8 mouse cellular contexts compared by ENCODE assay signal in genomic region chr6:72598791-72599557, GRCm38 (mm10). TPM values are rescaled to one million over a fixed set of nuclear protein-coding genes. Genes with fewer than 3 reads are reported as not detected.
DNase-seq lines count a peak whose midpoint lies in the region; ATAC-seq lines count a peak whose summit lies in the region.

No protein-coding gene starts in this region.

- H3K9ac ChIP-seq in forebrain, embryonic 11.5 days (ENCODE audit: low read length), result peak overlapping the region; percentile 70
- H3K9ac ChIP-seq in hindbrain, embryonic 14.5 days, result peak overlapping the region; percentile 70
- H3K9ac ChIP-seq in liver, embryonic 13.5 days, result peak overlapping the region; percentile 75

- no peaks in the 10 kb centered on the region for H3K27me3 ChIP-seq in forebrain, embryonic 11.5 days (ENCODE audit: control insufficient read depth, insufficient read depth, low read length)
- H3K27me3 ChIP-seq in hindbrain, embryonic 14.5 days (ENCODE audit: control insufficient read depth, insufficient read depth, low read length), result no peaks in the 10 kb centered on the region
- no peaks in the 10 kb centered on the region for H3K27me3 ChIP-seq in liver, embryonic 13.5 days

- peak overlapping the region; percentile 58 for H3K4me3 ChIP-seq in forebrain, embryonic 11.5 days (ENCODE audit: low read depth, low read length)
- peak overlapping the region; percentile 59 for H3K4me3 ChIP-seq in hindbrain, embryonic 14.5 days (replicated peaks; ENCODE audit: low read length)
- peak overlapping the region; percentile 67 for H3K4me3 ChIP-seq in liver, embryonic 13.5 days (replicated peaks)

- H3K36me3 ChIP-seq in forebrain, embryonic 11.5 days (ENCODE audit: control insufficient read depth, insufficient read depth, low read length), result no peaks in the 10 kb centered on the region
- no peaks in the 10 kb centered on the region for H3K36me3 ChIP-seq in hindbrain, embryonic 14.5 days (replicated peaks; ENCODE audit: control insufficient read depth, insufficient read depth)
- peaks cover 5% of the 10 kb centered on the region for H3K36me3 ChIP-seq in liver, embryonic 13.5 days

- H3K4me2 ChIP-seq in forebrain, embryonic 11.5 days (ENCODE audit: low read depth, low read length, severe bottlenecking), result peak overlapping the region; percentile 74
- H3K4me2 ChIP-seq in hindbrain, embryonic 14.5 days (replicated peaks), result peak overlapping the region; percentile 81
- peak overlapping the region; percentile 84 for H3K4me2 ChIP-seq in liver, embryonic 13.5 days

- no peak; the same call in 1 of the 2 replicates for ATAC-seq in forebrain, embryonic 11.5 days (replicated peaks; ENCODE audit: low FRiP score)
- peak; percentile 6; the same call in 1 of the 2 replicates for ATAC-seq in hindbrain, embryonic 14.5 days (ENCODE audit: low FRiP score)
- no peak for ATAC-seq in liver, embryonic 13.5 days (ENCODE audit: low read depth)

- H3K9me3 ChIP-seq in forebrain, embryonic 11.5 days (ENCODE audit: control insufficient read depth, low read length), result no peaks in the 10 kb centered on the region
- no peaks in the 10 kb centered on the region for H3K9me3 ChIP-seq in hindbrain, embryonic 14.5 days (ENCODE audit: control insufficient read depth, low read length)
- H3K9me3 ChIP-seq in liver, embryonic 13.5 days (replicated peaks), result no peaks in the 10 kb centered on the region

- WGBS in forebrain, embryonic 11.5 days, result 51% methylated on average over 12 of the region's 12 CpGs
- 49% methylated on average over 12 of the region's 12 CpGs for WGBS in hindbrain, embryonic 14.5 days
- WGBS in liver, embryonic 13.5 days (ENCODE audit: insufficient replicate concordance), result 32% methylated on average over 12 of the region's 12 CpGs

- peak; percentile 53 for DNase-seq in layer of hippocampus, adult 11-12 months (ENCODE audit: low spot score)
- DNase-seq in layer of hippocampus, postnatal 36 days, result no peak
- DNase-seq in MEL-GATA-1-ER (ENCODE audit: extremely low read depth, low read depth) (peak; percentile 56), MN1 (ENCODE audit: low spot score) (no peak)
- no peak for DNase-seq in forebrain, embryonic 11.5 days (ENCODE audit: low spot score)
- DNase-seq in hindbrain, embryonic 14.5 days (ENCODE audit: low spot score), result peak; percentile 36
- DNase-seq in liver, embryonic 13.5 days, result no peak
- DNase-seq in ovary, postnatal 14 days (ENCODE audit: low spot score), result peak; percentile 44

- H3K27ac ChIP-seq in forebrain, embryonic 11.5 days (ENCODE audit: low read depth, low read length), result no peak overlapping the region
- peak overlapping the region; percentile 67; the same call in 1 of the 2 replicates for H3K27ac ChIP-seq in hindbrain, embryonic 14.5 days
- H3K27ac ChIP-seq in liver, embryonic 13.5 days, result peak overlapping the region; percentile 63

- peaks cover 4% of the 10 kb centered on the region; the same call in 1 of the 2 replicates for H3K4me1 ChIP-seq in forebrain, embryonic 11.5 days (replicated peaks; ENCODE audit: control insufficient read depth, insufficient read depth, low read length)
- peaks cover 15% of the 10 kb centered on the region; the same call in 1 of the 2 replicates for H3K4me1 ChIP-seq in hindbrain, embryonic 14.5 days (replicated peaks; ENCODE audit: control insufficient read depth, insufficient read depth, low read length)
- H3K4me1 ChIP-seq in liver, embryonic 13.5 days (replicated peaks), result peaks cover 27% of the 10 kb centered on the region

RNA-seq across cellular contexts. Expression of gene Retsat, which starts 0.7 kb away (rescaled TPM):
- 10 to 100 TPM; 54.3 to 55.6 TPM for total RNA-seq in layer of hippocampus, postnatal 36 days (2021)
- 5.3 and 6.3 TPM in 2 replicates for polyA plus RNA-seq in forebrain, embryonic 11.5 days (2014; fragmentation: Nextera tagmentation; extraction: Ambion mirVana)
- polyA plus RNA-seq in hindbrain, embryonic 14.5 days (2014; fragmentation: Nextera tagmentation; extraction: Ambion mirVana), result 6.2 and 6.6 TPM in 2 replicates
- 13.2 and 14.6 TPM in 2 replicates for polyA plus RNA-seq in liver, embryonic 13.5 days (2015; fragmentation: Nextera tagmentation; extraction: Ambion mirVana)

RNA-seq across cellular contexts. Expression of gene Elmod3, which starts 0.8 kb away (rescaled TPM):
- 10 to 100 TPM; 20.3 to 22.3 TPM for total RNA-seq in layer of hippocampus, postnatal 36 days (2021)
- 15.8 and 16.5 TPM in 2 replicates for polyA plus RNA-seq in forebrain, embryonic 11.5 days (2014; fragmentation: Nextera tagmentation; extraction: Ambion mirVana)
- 16.8 and 20.0 TPM in 2 replicates for polyA plus RNA-seq in hindbrain, embryonic 14.5 days (2014; fragmentation: Nextera tagmentation; extraction: Ambion mirVana)
- 5.1 and 6.1 TPM in 2 replicates for polyA plus RNA-seq in liver, embryonic 13.5 days (2015; fragmentation: Nextera tagmentation; extraction: Ambion mirVana)

RNA-seq across cellular contexts. Expression of gene Tgoln1, which starts 17.8 kb away (rescaled TPM):
- total RNA-seq in layer of hippocampus, postnatal 36 days (2021), result 10 to 100 TPM; 88.8 to 91.6 TPM
- polyA plus RNA-seq in forebrain, embryonic 11.5 days (2014; fragmentation: Nextera tagmentation; extraction: Ambion mirVana), result 34.1 and 35.1 TPM in 2 replicates
- 43.0 and 49.2 TPM in 2 replicates for polyA plus RNA-seq in hindbrain, embryonic 14.5 days (2014; fragmentation: Nextera tagmentation; extraction: Ambion mirVana)
- polyA plus RNA-seq in liver, embryonic 13.5 days (2015; fragmentation: Nextera tagmentation; extraction: Ambion mirVana), result 13.6 and 18.2 TPM in 2 replicates

RNA-seq across cellular contexts. Expression of gene Capg, which starts 54.8 kb away (rescaled TPM):
- total RNA-seq in layer of hippocampus, postnatal 36 days (2021), result 1 to 10 TPM; 2.3 to 2.9 TPM
- polyA plus RNA-seq in forebrain, embryonic 11.5 days (2014; fragmentation: Nextera tagmentation; extraction: Ambion mirVana), result 7.1 and 8.4 TPM in 2 replicates
- polyA plus RNA-seq in hindbrain, embryonic 14.5 days (2014; fragmentation: Nextera tagmentation; extraction: Ambion mirVana), result 8.1 and 10.3 TPM in 2 replicates
- 13.9 and 15.2 TPM in 2 replicates for polyA plus RNA-seq in liver, embryonic 13.5 days (2015; fragmentation: Nextera tagmentation; extraction: Ambion mirVana)

Comparison
In these comparisons a context has a peak if more than half of its experiments do, and no peak if none do; other contexts are left out.
1. DNase-seq: peak in layer of hippocampus, adult 11-12 months (single experiment), MEL-GATA-1-ER (single experiment), hindbrain, embryonic 14.5 days (single experiment) and ovary, postnatal 14 days (single experiment); none in layer of hippocampus, postnatal 36 days (0 of 2), forebrain, embryonic 11.5 days (single experiment), liver, embryonic 13.5 days (single experiment) and MN1 (single experiment).
2. Peak in every context shown above with its lines, with median percentiles within 50 percentile points of each other: H3K4me2 ChIP-seq, H3K4me3 ChIP-seq and H3K9ac ChIP-seq.